Mouse (Mus musculus): Measurements from ENCODE around the gene 4931406C07Rik.

The 4931406C07Rik gene

GRCm38 (mm10) chr9:15237516-15238296 is 68.5 kb downstream of the 4931406C07Rik start:
- DNase-seq = no peak

- DNase-seq = no peak
These were observed 70.3 kb downstream of the 4931406C07Rik start for GRCm38 (mm10) chr9:15235986-15236385.

- no peak for DNase-seq
These were observed 72.6 kb downstream of the 4931406C07Rik start for GRCm38 (mm10) chr9:15233604-15234003.
